16 mouse cellular contexts compared by ENCODE assay signal in the genomic region with DNA sequence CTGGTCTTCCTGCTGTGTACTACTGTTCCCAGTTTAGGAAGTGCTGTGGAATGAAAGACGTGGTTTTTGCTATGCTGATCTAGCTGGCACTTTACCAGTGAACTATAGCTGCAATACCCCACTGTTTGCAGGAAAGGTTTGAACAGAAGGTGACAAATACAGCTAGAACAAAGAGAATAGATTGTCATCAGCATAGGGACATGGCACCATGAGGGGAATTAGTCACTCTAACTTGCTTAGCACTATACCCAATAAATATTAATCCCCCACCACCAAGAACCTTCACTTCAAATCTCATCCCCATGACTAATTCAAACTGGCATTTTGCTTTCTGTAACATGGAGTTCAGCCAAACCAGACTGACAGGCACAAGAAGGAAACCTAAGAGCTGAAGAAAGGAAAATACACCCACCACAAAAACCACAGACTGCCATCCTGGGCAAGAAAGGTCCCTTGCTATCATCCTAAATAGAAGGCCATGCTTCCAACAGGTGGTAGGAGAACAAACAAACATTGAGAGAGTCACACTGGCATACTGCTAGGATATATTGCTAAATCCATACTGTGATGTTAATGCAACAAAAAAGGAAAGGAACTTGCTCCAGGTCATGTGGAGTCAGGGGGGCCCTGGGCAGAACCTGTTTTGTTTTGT.
DNase-seq lines count a peak whose midpoint lies in the region; ATAC-seq and TF ChIP-seq lines count a peak whose summit lies in the region.
"Had no signal": no experiment of that assay in that cellular context is flagged by ENCODE, and none has a peak within 500 bp of the region (broad histone marks: within the 10 kb centered on the region; RNA-seq: fewer than 3 reads in every experiment).

No protein-coding gene starts in this region.

- H3K4me3 ChIP-seq in embryonic facial prominence, embryonic 14.5 days (ENCODE audit: low read depth, low read length) = no peak overlapping the region
- no peak overlapping the region for H3K4me3 ChIP-seq in embryonic facial prominence, embryonic 10.5 days
- H3K4me3 ChIP-seq in MEL (ENCODE audit: control insufficient read depth in 1 of 2, insufficient read depth in 1 of 2, low read depth in 2 of 2, low read length in 2 of 2) = no peak overlapping the region
- H3K4me3 ChIP-seq: heart, embryonic 15.5 days; hindbrain, embryonic 13.5 days; neural tube, embryonic 13.5 days had no signal

- ATAC-seq in embryonic facial prominence, embryonic 14.5 days (ENCODE audit: low read depth) = no peak
- peak; percentile 65 for ATAC-seq in common myeloid progenitor, adult 5-6 weeks (replicated peaks; ENCODE audit: low read depth, poor library complexity, severe bottlenecking)
- ATAC-seq: intestine, postnatal 0 days had no signal

- H3K27ac ChIP-seq in embryonic facial prominence, embryonic 14.5 days (replicated peaks; ENCODE audit: low read depth, low read length) = no peak overlapping the region
- H3K27ac ChIP-seq in embryonic facial prominence, embryonic 10.5 days (replicated peaks) = no peak overlapping the region
- no peak overlapping the region for H3K27ac ChIP-seq in MEL (ENCODE audit: control insufficient read depth, low read depth, low read length)
- H3K27ac ChIP-seq: heart, embryonic 15.5 days; hindbrain, embryonic 13.5 days; liver, embryonic 14.5 days; neural tube, embryonic 13.5 days had no signal

- no peaks in the 10 kb centered on the region for H3K4me1 ChIP-seq in embryonic facial prominence, embryonic 14.5 days (ENCODE audit: control insufficient read depth, insufficient read depth, low read length)
- no peaks in the 10 kb centered on the region for H3K4me1 ChIP-seq in embryonic facial prominence, embryonic 10.5 days
- peaks cover 0 to 1% of the 10 kb centered on the region in 2 experiments; a peak in 2 of 4 replicates for H3K4me1 ChIP-seq in MEL (ENCODE audit: control insufficient read depth in 1 of 2, insufficient read depth in 2 of 2, low read length in 2 of 2)
- H3K4me1 ChIP-seq: heart, embryonic 15.5 days; hindbrain, embryonic 13.5 days; neural tube, embryonic 13.5 days had no signal

- no peaks in the 10 kb centered on the region for H3K79me2 ChIP-seq in MEL (ENCODE audit: control insufficient read depth, insufficient read depth, low read length, poor library complexity)

- no peak overlapping the region for H3K9ac ChIP-seq in embryonic facial prominence, embryonic 14.5 days (ENCODE audit: low read depth, low read length)
- no peak overlapping the region for H3K9ac ChIP-seq in MEL (ENCODE audit: control insufficient read depth, low read depth, low read length, poor library complexity, severe bottlenecking)
- H3K9ac ChIP-seq: heart, embryonic 15.5 days; hindbrain, embryonic 13.5 days; liver, embryonic 14.5 days; neural tube, embryonic 13.5 days had no signal

- TF ChIP-seq EP300 in MEL (IDR thresholded peaks at IDR 0.05; ENCODE audit: low read depth in 1 of 2, low read length in 2 of 2) = no peak

- no peak overlapping the region for H3K4me2 ChIP-seq in embryonic facial prominence, embryonic 14.5 days (ENCODE audit: low read depth, low read length)
- H3K4me2 ChIP-seq: heart, embryonic 15.5 days; hindbrain, embryonic 13.5 days; neural tube, embryonic 13.5 days had no signal

- no peak for TF ChIP-seq CTCF in MEL (IDR thresholded peaks at IDR 0.05 in 2 of 3, conservative IDR thresholded peaks at IDR 0.05 in 1 of 3; ENCODE audit: control insufficient read depth in 1 of 3, insufficient read depth in 1 of 3, low read depth in 2 of 3, low read length in 3 of 3, poor library complexity in 1 of 3, severe bottlenecking in 1 of 3)

- TF ChIP-seq RAD21 in MEL (IDR thresholded peaks at IDR 0.05; ENCODE audit: low read depth, low read length) = no peak

- H3K36me3 ChIP-seq in embryonic facial prominence, embryonic 14.5 days (ENCODE audit: control insufficient read depth, insufficient read depth, low read length) = no peaks in the 10 kb centered on the region
- no peaks in the 10 kb centered on the region for H3K36me3 ChIP-seq in embryonic facial prominence, embryonic 10.5 days (replicated peaks)
- no peaks in the 10 kb centered on the region for H3K36me3 ChIP-seq in MEL (ENCODE audit: control insufficient read depth in 1 of 2, insufficient read depth in 2 of 2, low read length in 2 of 2)
- H3K36me3 ChIP-seq: heart, embryonic 15.5 days; hindbrain, embryonic 13.5 days; neural tube, embryonic 13.5 days had no signal

- 42% methylated on average over 1 of the region's 1 CpGs for WGBS in embryonic facial prominence, embryonic 14.5 days
- WGBS in embryonic facial prominence, embryonic 10.5 days = 77% methylated on average over 1 of the region's 1 CpGs

- TF ChIP-seq POLR2A in MEL (IDR thresholded peaks at IDR 0.05; ENCODE audit: control insufficient read depth in 1 of 2, insufficient read depth in 1 of 2, low read depth in 1 of 2, low read length in 2 of 2, poor library complexity in 1 of 2) = no peak

- DNase-seq in embryonic facial prominence, embryonic 14.5 days (ENCODE audit: low spot score) = peak; percentile 27
- no peak for DNase-seq in embryonic facial prominence, embryonic 10.5 days (ENCODE audit: low spot score)
- peak; percentile 22 for DNase-seq in layer of hippocampus, adult 9-11 months
- DNase-seq in layer of hippocampus, postnatal 36 days = no peak
- peak; percentile 25 for DNase-seq in MEL (ENCODE audit: low read depth, low spot score)
- no peak for DNase-seq in kidney, postnatal 14 days
- no peak for DNase-seq in ovary, adult 18-20 months (ENCODE audit: low spot score)
- DNase-seq: cerebellum, adult 11-12 months; heart, adult 18-20 months; kidney, postnatal 10 days had no signal

- peaks cover 8% of the 10 kb centered on the region for H3K27me3 ChIP-seq in embryonic facial prominence, embryonic 14.5 days (replicated peaks; ENCODE audit: control insufficient read depth, insufficient read depth, low read length)
- H3K27me3 ChIP-seq in embryonic facial prominence, embryonic 10.5 days (replicated peaks; ENCODE audit: low read depth, poor library complexity, severe bottlenecking) = peaks cover 90% of the 10 kb centered on the region
- H3K27me3 ChIP-seq in MEL (ENCODE audit: control insufficient read depth in 1 of 2, insufficient read depth in 2 of 2, low read length in 2 of 2) = no peaks in the 10 kb centered on the region
- H3K27me3 ChIP-seq: heart, embryonic 15.5 days had no signal

- H3K9me3 ChIP-seq in embryonic facial prominence, embryonic 14.5 days (ENCODE audit: control insufficient read depth, low read length) = no peaks in the 10 kb centered on the region
- no peaks in the 10 kb centered on the region for H3K9me3 ChIP-seq in embryonic facial prominence, embryonic 10.5 days
- H3K9me3 ChIP-seq in MEL (replicated peaks; ENCODE audit: insufficient read depth, low read length) = no peaks in the 10 kb centered on the region
- H3K9me3 ChIP-seq: heart, embryonic 15.5 days; hindbrain, embryonic 13.5 days; neural tube, embryonic 13.5 days had no signal

TF ChIP-seq in MEL, 35 proteins besides CTCF, POLR2A, EP300 and RAD21:
- TF ChIP-seq RCOR1 (IDR thresholded peaks at IDR 0.05; ENCODE audit: low read depth, low read length) = 0 out of 2 replicates have a peak, but pooled peaks have one; percentile 17
- no peak for TF ChIP-seq ZMIZ1 (IDR thresholded peaks at IDR 0.05; ENCODE audit: low read depth, low read length)

Comparison
In these comparisons a context has a peak if more than half of its experiments do, and no peak if none do; other contexts are left out.
1. DNase-seq: peak in embryonic facial prominence, embryonic 14.5 days (single experiment), layer of hippocampus, adult 9-11 months (single experiment) and MEL (single experiment); none in embryonic facial prominence, embryonic 10.5 days (single experiment), layer of hippocampus, postnatal 36 days (0 of 2), kidney, postnatal 14 days (single experiment) and ovary, adult 18-20 months (single experiment).